Mouse (Mus musculus): ENCODE measurements around the gene 4632433K11Rik.
"Not testable (repeated sequence)": the region's sequence is repeated elsewhere in the genome, so short reads cannot be mapped to it uniquely, and the experiment has no call there.

The 4632433K11Rik gene

DNA sequence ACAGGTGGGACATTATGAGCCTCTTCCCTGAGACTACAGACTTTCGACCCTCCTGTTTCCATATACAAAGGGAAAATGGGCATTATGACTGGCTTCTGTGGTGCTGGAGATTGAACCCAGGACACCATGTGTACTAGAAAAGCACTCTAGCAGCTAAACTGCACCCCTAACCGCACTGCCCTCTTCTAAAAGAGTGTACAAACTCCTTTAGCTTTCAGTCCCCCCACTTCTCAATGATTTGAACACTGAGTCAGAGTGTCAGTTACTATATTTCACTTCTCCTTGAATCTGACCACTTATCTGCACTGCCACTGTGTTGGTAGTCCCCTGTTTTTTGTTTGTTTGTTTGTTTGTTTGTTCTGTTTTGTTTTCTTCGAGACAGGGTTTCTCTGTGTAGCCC, at the start of gene 4632433K11Rik:
4632433K11Rik (plus strand) TSS at position 301 of the 400 bp plus-strand sequence.
- no peak for DNase-seq (ENCODE audit: low spot score in 2 of 2)

DNA sequence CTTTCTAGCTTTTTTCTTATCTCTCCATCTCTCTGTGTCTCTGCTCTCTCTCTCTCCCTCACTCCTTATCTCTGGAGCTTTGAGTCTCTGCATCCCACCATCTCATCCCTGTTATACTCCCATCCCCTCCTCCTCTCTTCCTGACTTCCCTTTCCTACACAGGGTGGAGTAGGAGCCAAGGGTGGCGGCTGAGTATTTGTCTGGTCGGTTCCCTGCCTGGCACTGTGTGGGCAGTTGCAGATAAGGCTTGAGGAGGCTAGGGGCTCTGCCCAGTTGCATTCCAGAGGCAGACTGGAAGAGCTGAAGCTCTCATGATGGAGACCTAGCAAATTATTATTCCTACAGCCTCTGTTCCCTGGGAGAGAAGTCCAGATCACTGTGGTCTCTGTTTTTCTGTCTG, 45.7 kb upstream of the 4632433K11Rik start:
- DNase-seq (ENCODE audit: low spot score in 2 of 2): no peak

- DNase-seq (ENCODE audit: low spot score in 2 of 2): no peak
Observed at GRCm38 (mm10) chr7:4993347-4993998, 40.4 kb upstream of the 4632433K11Rik start.

GRCm38 (mm10) chr7:4993999-4994788, 39.7 kb upstream of the 4632433K11Rik start:
- DNase-seq (ENCODE audit: low spot score in 2 of 2): no peak

- no peak for DNase-seq (ENCODE audit: low spot score in 2 of 2)
Observed at GRCm38 (mm10) chr7:4995268-4996002, 38.5 kb upstream of the 4632433K11Rik start.

GRCm38 (mm10) chr7:4996003-4996895, 37.7 kb upstream of the 4632433K11Rik start, which contains the start of gene Zfp579:
Zfp579 (minus strand) TSS chr7:4996158.
- peak; percentile 89 to 93 for DNase-seq (ENCODE audit: low spot score in 2 of 2)

DNA sequence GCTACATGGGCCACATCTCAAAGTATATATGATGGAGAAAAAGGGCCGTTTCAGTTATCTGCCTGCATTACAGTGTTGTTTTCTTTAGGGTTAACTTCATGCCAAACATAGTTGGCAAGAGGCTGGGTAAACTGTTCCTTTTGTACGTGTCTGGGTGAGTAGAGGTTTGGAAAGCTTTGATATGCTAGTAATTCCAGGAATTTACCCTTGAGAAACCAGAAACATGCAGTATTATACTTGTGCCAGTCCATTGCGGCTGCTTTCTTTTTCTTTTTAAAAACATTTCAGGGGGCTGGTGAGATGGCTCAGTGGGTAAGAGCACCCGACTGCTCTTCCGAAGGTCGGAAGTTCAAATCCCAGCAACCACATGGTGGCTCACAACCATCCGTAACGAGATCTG, 37.0 kb upstream of the 4632433K11Rik start:
- no peak for DNase-seq (ENCODE audit: low spot score in 2 of 2)

DNA sequence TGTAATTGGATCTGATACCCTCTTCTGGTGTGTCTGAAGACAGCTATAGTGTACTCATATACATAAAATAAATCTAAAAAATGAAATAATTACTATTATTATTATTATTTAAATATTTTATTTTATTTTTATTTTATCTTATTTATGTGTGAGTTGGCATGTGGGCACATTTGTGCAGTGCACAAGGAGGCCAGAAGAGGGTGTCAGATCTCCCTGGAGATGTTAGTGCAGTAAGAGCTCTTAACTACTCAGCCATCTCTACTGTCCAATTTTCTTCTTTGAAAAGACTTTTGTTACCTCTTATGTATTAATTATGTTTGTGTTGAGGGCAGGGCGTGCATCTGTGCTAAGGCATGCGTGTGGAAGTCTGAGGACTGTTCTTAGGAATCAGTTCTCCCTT, 34.0 kb upstream of the 4632433K11Rik start:
- no peak for DNase-seq (ENCODE audit: low spot score in 2 of 2)

GRCm38 (mm10) chr7:5002876-5003275, 31.0 kb upstream of the 4632433K11Rik start:
- DNase-seq (ENCODE audit: low spot score in 2 of 2): not testable (repeated sequence)

- no peak for DNase-seq (ENCODE audit: low spot score in 2 of 2)
Observed at GRCm38 (mm10) chr7:5008229-5008628, 25.7 kb upstream of the 4632433K11Rik start.

DNA sequence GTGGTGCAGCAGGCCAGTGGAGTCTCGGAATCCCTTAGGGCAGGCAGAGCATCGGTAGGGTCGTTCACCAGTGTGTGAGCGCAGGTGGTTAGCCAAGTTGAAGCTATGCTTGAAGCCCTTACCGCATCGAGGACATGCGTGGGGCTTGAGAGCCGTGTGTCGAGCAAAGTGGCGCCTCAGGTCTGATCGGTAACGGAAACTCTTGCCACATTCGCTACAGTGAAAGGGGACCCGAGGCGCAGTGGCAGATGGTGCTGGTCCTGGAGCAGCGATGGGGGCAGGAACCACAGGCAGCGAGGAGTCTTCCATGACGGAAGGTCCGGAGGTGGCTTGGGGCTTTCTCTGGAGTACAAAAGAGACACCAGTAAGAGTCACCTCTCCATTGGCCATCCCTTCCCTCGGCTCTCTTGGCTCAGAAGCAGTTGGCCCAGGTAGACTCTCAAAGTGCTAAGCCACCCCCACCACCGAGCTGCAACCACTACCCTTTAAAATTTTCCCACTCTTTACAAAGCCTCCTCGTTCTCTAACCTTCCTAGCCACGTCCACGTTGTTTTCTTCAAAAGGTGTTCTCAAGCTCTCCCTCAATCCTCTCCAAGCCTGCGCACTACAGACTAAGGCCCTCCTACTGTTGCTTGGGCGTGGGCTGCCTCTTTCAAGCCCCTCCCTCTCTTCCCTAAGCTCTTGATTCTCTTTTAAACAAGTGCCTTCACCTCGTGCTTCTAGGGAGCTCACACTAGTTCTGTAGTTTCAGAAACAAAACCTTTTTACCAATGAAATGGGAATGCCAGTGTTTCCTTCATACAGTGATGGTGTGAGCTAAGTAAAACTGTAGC, 21.0 kb upstream of the 4632433K11Rik start:
- no peak for DNase-seq (ENCODE audit: low spot score in 2 of 2)

- DNase-seq (ENCODE audit: low spot score in 2 of 2): peak; percentile 97 to 99
Observed at GRCm38 (mm10) chr7:5014251-5015117, 19.4 kb upstream of the 4632433K11Rik start, which contains the start of the genes Zfp524 and Fiz1. Zfp524 (plus strand) TSS chr7:5014415. Fiz1 (minus strand) TSS chr7:5014697.

- peak; percentile 85 to 93 for DNase-seq (ENCODE audit: low spot score in 2 of 2)
Observed at GRCm38 (mm10) chr7:5015118-5016001, 18.6 kb upstream of the 4632433K11Rik start, which contains the start of gene Gm44973. Gm44973 (plus strand) TSS chr7:5015496.

DNA sequence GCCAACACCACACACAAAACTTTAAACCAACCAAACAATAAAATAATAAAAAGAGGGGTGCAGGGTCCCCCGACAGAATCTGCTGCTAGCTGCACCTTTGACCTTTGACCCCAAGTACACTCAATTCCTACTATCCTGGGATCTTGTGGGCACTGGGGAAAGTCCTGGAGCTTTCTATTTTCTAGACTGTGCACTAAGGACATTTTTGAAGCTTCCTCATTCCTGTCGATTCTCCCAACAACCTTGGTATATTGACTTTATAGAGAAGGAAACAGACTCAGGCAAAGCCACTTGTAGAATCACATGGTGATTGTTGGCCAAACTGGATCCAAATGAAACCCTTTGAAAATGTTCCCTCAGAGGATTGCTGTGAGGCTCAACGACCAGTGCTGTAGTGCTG, 17.9 kb upstream of the 4632433K11Rik start:
- no peak for DNase-seq (ENCODE audit: low spot score in 2 of 2)

DNA sequence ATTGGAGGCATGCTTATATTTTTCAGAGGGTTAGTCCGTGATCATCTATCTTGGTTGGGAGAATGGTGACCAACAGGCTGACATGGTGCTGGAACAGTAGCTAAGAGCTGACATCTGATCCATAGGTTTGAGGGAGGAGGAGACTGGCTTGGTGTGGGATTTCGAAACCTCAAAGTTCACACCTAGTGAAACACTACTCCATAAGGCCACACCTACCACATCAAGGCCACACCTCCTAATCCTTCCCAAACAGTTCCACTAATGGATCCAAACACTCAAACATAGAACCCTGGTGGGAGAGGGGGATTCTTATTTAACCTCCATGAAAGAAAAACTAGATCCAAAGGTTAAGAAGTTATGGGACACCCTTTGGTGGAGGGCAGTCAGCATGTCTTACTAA, 17.0 kb upstream of the 4632433K11Rik start:
- DNase-seq (ENCODE audit: low spot score in 2 of 2): no peak

GRCm38 (mm10) chr7:5017352-5017751, 16.6 kb upstream of the 4632433K11Rik start:
- no peak for DNase-seq (ENCODE audit: low spot score in 2 of 2)

GRCm38 (mm10) chr7:5017931-5018330, 16.0 kb upstream of the 4632433K11Rik start:
- no peak for DNase-seq (ENCODE audit: low spot score in 2 of 2)

DNA sequence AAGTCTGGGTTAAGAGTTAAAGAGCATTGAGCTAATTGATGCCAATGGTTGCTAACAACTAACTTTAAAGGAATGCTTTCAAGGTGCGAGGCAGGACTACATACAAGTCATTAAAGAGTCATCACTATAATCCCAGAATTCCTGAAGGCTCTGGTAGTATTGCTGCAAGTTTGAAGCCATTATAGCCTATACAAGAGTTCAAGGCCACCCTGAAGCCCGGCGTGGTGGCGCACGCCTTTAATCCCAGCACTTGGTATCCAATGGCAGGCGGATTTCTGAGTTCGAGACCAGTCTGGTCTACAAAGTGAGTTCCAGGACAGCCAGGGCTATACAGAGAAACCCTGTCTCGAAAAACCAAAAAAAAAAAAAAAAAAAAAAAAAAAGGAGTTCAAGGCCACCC, 14.3 kb upstream of the 4632433K11Rik start:
- DNase-seq (ENCODE audit: low spot score in 2 of 2): not testable (repeated sequence)
